Mouse (Mus musculus) lung, embryonic 15.5 days (tissue): ENCODE measurements at regions not wholly inside any gene's neighbourhood (a gene's known extent, or its start where the extent isn't known, plus 50 kb on each side); places are given as distances from the start of the nearest gene placed in this dataset.
"Not testable (repeated sequence)": the region's sequence is repeated elsewhere in the genome, so short reads cannot be mapped to it uniquely, and the experiment has no call there.

Experiments used
- ATAC-seq: fragments of 200-750 bp; cut with Nextera tagmentation; 2 replicates; pipeline ENCODE4 v1.8.0; 2017; ENCODE audit warnings: moderate number of reproducible peaks, borderline replicate concordance; ENCODE audit not compliant: low FRiP score, low TSS enrichment; ENCODE audit errors: extremely low read depth
- H3K27ac ChIP-seq: fragments of 300-500 bp; sonication (generic); 2 replicates; pipeline ENCODE4 v1.5.1; 2015; ENCODE audit warnings: moderate library complexity, mild to moderate bottlenecking, inconsistent platforms
- H3K27me3 ChIP-seq: fragments of 300-500 bp; sonication (generic); 2 replicates; pipeline ENCODE4 v1.6.1; 2015; ENCODE audit warnings: inconsistent platforms
- H3K36me3 ChIP-seq: fragments of 300-500 bp; sonication (generic); 2 replicates; pipeline ENCODE4 v1.6.1; 2015; ENCODE audit warnings: inconsistent platforms
- H3K4me1 ChIP-seq: fragments of 300-500 bp; sonication (generic); 2 replicates; pipeline ENCODE4 v1.6.1; 2015; ENCODE audit warnings: inconsistent platforms
- H3K4me2 ChIP-seq: fragments of 300-500 bp; sonication (generic); 2 replicates; pipeline ENCODE4 v1.6.1; 2015; ENCODE audit warnings: inconsistent platforms, mild to moderate bottlenecking, moderate library complexity
- H3K4me3 ChIP-seq: fragments of 300-500 bp; sonication (generic); 2 replicates; pipeline ENCODE4 v1.5.1; 2015; ENCODE audit warnings: mild to moderate bottlenecking, inconsistent platforms
- H3K9ac ChIP-seq: fragments of 300-500 bp; sonication (generic); 2 replicates; pipeline ENCODE4 v1.6.1; 2015; ENCODE audit warnings: inconsistent platforms
- H3K9me3 ChIP-seq: fragments of 300-500 bp; sonication (generic); 2 replicates; pipeline ENCODE4 v1.6.1; 2016; ENCODE audit warnings: inconsistent platforms
- WGBS: fragments of 180-500 bp; shearing (Covaris S2); methylation state at CpG from one replicate; pipeline ENCODE4 v1.1.7; 2015; 5-methylcytosine and 5-hydroxymethylcytosine counted together

- not testable (repeated sequence) for H3K9ac ChIP-seq, H3K27me3 ChIP-seq, ATAC-seq, H3K27ac ChIP-seq, H3K9me3 ChIP-seq, H3K4me1 ChIP-seq, H3K4me2 ChIP-seq, H3K4me3 ChIP-seq, H3K36me3 ChIP-seq
- WGBS: 69% methylated on average over 2 of the region's 2 CpGs
Observed at GRCm38 (mm10) chr8:20030131-20030530, 126.9 kb downstream of the Gm31371 start.

GRCm38 (mm10) chr8:20057626-20058025 lies 154.4 kb downstream of the Gm31371 start:
- 61% methylated on average over 2 of the region's 3 CpGs for whole genome bisulfite sequencing
- not testable (repeated sequence) for H3K4me2 ChIP-seq, H3K4me3 ChIP-seq, H3K9me3 ChIP-seq, ATAC-seq, H3K9ac ChIP-seq, H3K27ac ChIP-seq, H3K4me1 ChIP-seq, H3K27me3 ChIP-seq, H3K36me3 ChIP-seq

- H3K9me3 ChIP-seq, H3K4me3 ChIP-seq, ATAC-seq, H3K27me3 ChIP-seq, H3K4me2 ChIP-seq, H3K27ac ChIP-seq, H3K9ac ChIP-seq, H3K36me3 ChIP-seq, H3K4me1 ChIP-seq: not testable (repeated sequence)
- 74% methylated on average over 5 of the region's 5 CpGs for WGBS
Observed at GRCm38 (mm10) chr8:20098121-20098520, 194.9 kb downstream of the Gm31371 start.

- H3K4me2 ChIP-seq, H3K9ac ChIP-seq, H3K36me3 ChIP-seq, H3K4me1 ChIP-seq, H3K27ac ChIP-seq, H3K4me3 ChIP-seq, H3K9me3 ChIP-seq, ATAC-seq, H3K27me3 ChIP-seq: not testable (repeated sequence)
- no CpG with 5 or more reads among the region's 1 CpGs for WGBS
Observed at GRCm38 (mm10) chr8:20100241-20100640, 197.0 kb downstream of the Gm31371 start.

GRCm38 (mm10) chr8:20102374-20102773 lies 199.2 kb downstream of the Gm31371 start:
- ATAC-seq, H3K4me2 ChIP-seq, H3K27me3 ChIP-seq, H3K4me3 ChIP-seq, H3K36me3 ChIP-seq, H3K4me1 ChIP-seq, H3K9me3 ChIP-seq, H3K9ac ChIP-seq, H3K27ac ChIP-seq: not testable (repeated sequence)
- WGBS: no CpG with 5 or more reads among the region's 2 CpGs

- H3K27me3 ChIP-seq, H3K4me3 ChIP-seq, H3K4me2 ChIP-seq, H3K9ac ChIP-seq, ATAC-seq, H3K27ac ChIP-seq, H3K4me1 ChIP-seq, H3K9me3 ChIP-seq, H3K36me3 ChIP-seq: not testable (repeated sequence)
- 87% methylated on average over 1 of the region's 2 CpGs for WGBS
Observed at GRCm38 (mm10) chr8:20107154-20107553, 204.0 kb downstream of the Gm31371 start.

GRCm38 (mm10) chr8:20116785-20117184 lies 213.6 kb downstream of the Gm31371 start:
- not testable (repeated sequence) for H3K9ac ChIP-seq, ATAC-seq, H3K27me3 ChIP-seq, H3K4me1 ChIP-seq, H3K36me3 ChIP-seq, H3K27ac ChIP-seq, H3K9me3 ChIP-seq, H3K4me3 ChIP-seq, H3K4me2 ChIP-seq
- 69% methylated on average over 2 of the region's 2 CpGs for WGBS

GRCm38 (mm10) chr8:20119581-20119980 lies 216.4 kb downstream of the Gm31371 start:
- H3K9me3 ChIP-seq, H3K27ac ChIP-seq, H3K4me1 ChIP-seq, H3K27me3 ChIP-seq, H3K9ac ChIP-seq, H3K4me3 ChIP-seq, ATAC-seq, H3K36me3 ChIP-seq, H3K4me2 ChIP-seq: not testable (repeated sequence)
- WGBS: 77% methylated on average over 4 of the region's 4 CpGs

- 97% methylated on average over 2 of the region's 2 CpGs for WGBS
- H3K4me2 ChIP-seq, ATAC-seq: not testable (repeated sequence)
Observed at GRCm38 (mm10) chr8:20120186-20120585, 217.0 kb downstream of the Gm31371 start.

GRCm38 (mm10) chr8:20121391-20121909 lies 218.3 kb downstream of the Gm31371 start:
- H3K36me3 ChIP-seq, H3K9me3 ChIP-seq, H3K4me2 ChIP-seq, ATAC-seq, H3K9ac ChIP-seq, H3K27ac ChIP-seq, H3K4me3 ChIP-seq, H3K4me1 ChIP-seq, H3K27me3 ChIP-seq: not testable (repeated sequence)
- 91% methylated on average over 10 of the region's 11 CpGs for WGBS

More at GRCm38 (mm10) chr8:20120186-20120585, 217.0 kb downstream of the Gm31371 start:
- not testable (repeated sequence) for H3K9ac ChIP-seq, H3K4me1 ChIP-seq, H3K9me3 ChIP-seq, H3K27me3 ChIP-seq, H3K36me3 ChIP-seq, H3K27ac ChIP-seq, H3K4me3 ChIP-seq

- 9% methylated on average over 68 of the region's 72 CpGs for WGBS
- not testable (repeated sequence) for H3K27me3 ChIP-seq, H3K36me3 ChIP-seq, H3K4me1 ChIP-seq, H3K9me3 ChIP-seq
- ATAC-seq: peak; percentile 99
- Histone ChIP-seq H3K4me2 (peak overlapping the region; percentile 42), H3K27ac (peak overlapping the region; percentile 72; the same call in 1 of the 2 replicates), H3K9ac (peak overlapping the region; percentile 82), H3K4me3 (peak overlapping the region; percentile 58)
Observed at GRCm38 (mm10) chr8:20122067-20122925, 219.1 kb downstream of the Gm31371 start.

- H3K9ac ChIP-seq, H3K27me3 ChIP-seq, H3K4me1 ChIP-seq, H3K9me3 ChIP-seq, H3K27ac ChIP-seq, ATAC-seq, H3K36me3 ChIP-seq, H3K4me3 ChIP-seq: not testable (repeated sequence)
- 82% methylated on average over 5 of the region's 5 CpGs for WGBS
- peak overlapping the region; percentile 35; the same call in 1 of the 2 replicates for H3K4me2 ChIP-seq
Observed at GRCm38 (mm10) chr8:20123545-20123944, 220.4 kb downstream of the Gm31371 start.
